Mouse (Mus musculus) central nervous system, embryonic 11.5 days (tissue): ENCODE data around the gene Zc3h7a. TPM values are rescaled to one million over a fixed set of nuclear protein-coding genes. Genes with fewer than 3 reads are reported as not detected.

ENCODE experiments used
- polyA plus RNA-seq: library from polyadenylated mRNA; depleted of rRNA; stranded (reverse); fragments of >200 nt; gene quantifications from 2 replicates; pipeline ENCODE4 v1.2.3, GENCODE M21; 2012; rRNA removed

Zc3h7a gene
- 161 and 163 TPM in 2 replicates for polyA plus RNA-seq

GRCm38 (mm10) chr16:11176208-11176883 is at the start of gene Zc3h7a:
Gene Zc3h7a (minus strand): TSS chr16:11176393.

GRCm38 (mm10) chr16:11202571-11203554 is 26.7 kb upstream of the Zc3h7a start, which contains the start of gene Rsl1d1:
Gene Rsl1d1 (minus strand): TSS chr16:11203331.

GRCm38 (mm10) chr16:11134348-11135344 is 41.5 kb downstream of the Zc3h7a start, which contains the start of gene Txndc11:
Gene Txndc11 (minus strand): TSS chr16:11134650.

Other genes with a start within 250 kb of the Zc3h7a start
- gene Snn, start 115.4 kb downstream of the Zc3h7a start, polyA plus RNA-seq = 113 and 168 TPM in 2 replicates
- 30.2 and 54.0 TPM in 2 replicates for gene Litaf, start 110.2 kb downstream of the Zc3h7a start, polyA plus RNA-seq
- 17.1 and 23.0 TPM in 2 replicates for gene Txndc11, start 41.7 kb downstream of the Zc3h7a start, polyA plus RNA-seq
- 122 and 125 TPM in 2 replicates for gene Rsl1d1, start 26.9 kb upstream of the Zc3h7a start, polyA plus RNA-seq
- gene Gspt1, start 77.9 kb upstream of the Zc3h7a start, polyA plus RNA-seq = 76.0 and 79.1 TPM in 2 replicates
- 0.12 TPM in 1 of 2 replicates, not detected in the other for gene Tnfrsf17, start 137.4 kb upstream of the Zc3h7a start, polyA plus RNA-seq
- gene Snx29, start 146.5 kb upstream of the Zc3h7a start, polyA plus RNA-seq = 5.1 and 6.8 TPM in 2 replicates